Mouse (Mus musculus): ENCODE results near the gene 9230113P08Rik.
"Not testable (repeated sequence)": the region's sequence is repeated elsewhere in the genome, so short reads cannot be mapped to it uniquely, and the experiment has no call there.

9230113P08Rik gene

GRCm38 (mm10) chr9:35908123-35908522, at the start of gene 9230113P08Rik:
9230113P08Rik (plus strand) TSS chr9:35908423.
- H3K27me3 ChIP-seq (ENCODE audit: control insufficient read depth, insufficient read depth, low read length, poor library complexity, severe bottlenecking); DNase-seq (ENCODE audit: low read depth, low spot score): not testable (repeated sequence)

DNA sequence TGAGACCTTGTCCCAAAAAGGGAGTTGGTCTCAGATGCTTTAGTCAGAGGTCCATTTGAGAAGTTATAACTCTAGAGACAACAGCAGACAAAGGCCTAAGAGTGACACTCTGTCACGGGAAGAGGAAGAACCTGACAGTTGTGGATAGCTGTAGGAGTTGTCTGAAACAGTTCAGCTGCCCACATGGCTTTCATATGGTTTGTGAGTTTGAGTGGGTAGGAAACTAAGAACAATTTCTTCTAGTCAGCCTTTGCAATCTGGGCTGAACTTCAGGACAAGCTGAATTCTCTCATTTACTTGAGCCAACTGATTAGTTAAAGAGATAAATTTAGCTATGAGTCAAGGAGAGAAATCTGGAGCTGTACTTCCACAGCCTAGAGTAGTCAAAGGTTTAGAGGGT, 15.1 kb upstream of the 9230113P08Rik start:
- DNase-seq (ENCODE audit: low read depth, low spot score); H3K36me3 ChIP-seq (ENCODE audit: control insufficient read depth, insufficient read depth, low read length, poor library complexity, severe bottlenecking); H3K27me3 ChIP-seq (ENCODE audit: control insufficient read depth, insufficient read depth, low read length, poor library complexity, severe bottlenecking): not testable (repeated sequence)

More at GRCm38 (mm10) chr9:35908123-35908522, at the start of gene 9230113P08Rik:
- H3K36me3 ChIP-seq (ENCODE audit: control insufficient read depth, insufficient read depth, low read length, poor library complexity, severe bottlenecking), result not testable (repeated sequence)

GRCm38 (mm10) chr9:35904494-35904893, 3.7 kb upstream of the 9230113P08Rik start:
- no peaks in the 10 kb centered on the region for H3K36me3 ChIP-seq (ENCODE audit: control insufficient read depth, insufficient read depth, low read length, poor library complexity, severe bottlenecking)
- no peak for DNase-seq (ENCODE audit: low read depth, low spot score)
- no peaks in the 10 kb centered on the region for H3K27me3 ChIP-seq (ENCODE audit: control insufficient read depth, insufficient read depth, low read length, poor library complexity, severe bottlenecking)

DNA sequence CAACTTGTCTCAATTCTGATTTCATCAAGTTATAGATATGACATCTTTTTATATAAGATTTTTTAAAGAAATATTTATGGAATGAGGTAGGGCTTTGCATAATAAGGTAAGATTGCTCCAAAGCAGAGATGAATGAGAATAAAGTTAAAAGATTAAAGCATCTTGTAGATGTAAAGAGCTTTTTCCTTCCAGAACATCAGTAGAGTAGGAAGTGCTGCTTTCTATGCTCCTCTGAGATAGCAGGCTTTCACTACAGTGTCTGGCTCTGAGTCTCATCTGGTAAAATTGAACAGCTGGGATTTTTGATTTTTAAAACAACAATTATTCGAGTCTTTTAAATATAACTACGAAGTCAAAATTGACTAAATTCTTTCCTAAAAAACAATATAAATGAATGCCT, 22.6 kb downstream of the 9230113P08Rik start:
- Histone ChIP-seq H3K27me3 (ENCODE audit: control insufficient read depth, insufficient read depth, low read length, poor library complexity, severe bottlenecking) (no peaks in the 10 kb centered on the region), H3K36me3 (ENCODE audit: control insufficient read depth, insufficient read depth, low read length, poor library complexity, severe bottlenecking) (no peaks in the 10 kb centered on the region)
- no peak for DNase-seq (ENCODE audit: low read depth, low spot score)
